ENCODE assay signal across 20 mouse cellular contexts in the genomic region with DNA sequence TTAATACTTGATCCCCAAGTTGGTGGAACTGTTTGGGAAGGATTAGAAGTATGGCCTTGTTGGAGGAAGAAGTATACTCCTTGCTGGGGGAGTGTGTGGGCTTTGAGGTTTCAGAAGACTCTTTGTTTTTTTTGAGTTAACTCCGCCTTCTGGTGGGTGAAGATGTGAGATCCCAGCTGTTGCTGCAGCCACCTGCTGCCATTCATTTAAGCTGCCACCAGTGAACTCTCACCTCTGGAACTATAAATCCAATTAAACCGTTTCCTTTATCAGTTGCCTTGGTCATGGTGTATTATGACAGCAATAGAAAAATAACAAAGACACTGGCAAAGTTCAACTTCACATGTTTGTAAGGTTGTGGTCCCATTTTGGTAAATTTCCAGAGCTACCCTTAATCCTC. TPM values are rescaled to one million over a fixed set of nuclear protein-coding genes. Genes with fewer than 3 reads are reported as not detected.
"Had no signal": no experiment of that assay in that cellular context is flagged by ENCODE, and none has a peak within 500 bp of the region (broad histone marks: within the 10 kb centered on the region; RNA-seq: fewer than 3 reads in every experiment).

No protein-coding gene starts in this region.

- H3K27me3 ChIP-seq: kidney, embryonic 15.5 days; limb, embryonic 12.5 days; limb, embryonic 15.5 days; lung, embryonic 15.5 days; megakaryocyte, embryonic 14.5 days; midbrain, embryonic 15.5 days had no signal

- H3K4me1 ChIP-seq: megakaryocyte, embryonic 14.5 days; midbrain, embryonic 15.5 days had no signal

- H3K4me3 ChIP-seq: kidney, embryonic 15.5 days; limb, embryonic 12.5 days; limb, embryonic 15.5 days; lung, embryonic 15.5 days; megakaryocyte, embryonic 14.5 days; midbrain, embryonic 12.5 days; midbrain, embryonic 15.5 days had no signal

- DNase-seq: kidney, adult 11 months; kidney, adult 8-10 months; kidney, postnatal 10 days; kidney, postnatal 36 days; left cerebral cortex, postnatal 4 days; liver, postnatal 0 days; lung, postnatal 10 days; lung, postnatal 36 days; right cerebral cortex, postnatal 4 days; thymus, postnatal 25 days had no signal

- H3K36me3 ChIP-seq: kidney, embryonic 15.5 days; limb, embryonic 12.5 days; limb, embryonic 15.5 days; lung, embryonic 15.5 days; midbrain, embryonic 12.5 days; midbrain, embryonic 15.5 days had no signal

- H3K27ac ChIP-seq: limb, embryonic 12.5 days; liver, embryonic 14.5 days; midbrain, embryonic 12.5 days; midbrain, embryonic 15.5 days; stomach, postnatal 0 days had no signal

RNA-seq across cellular contexts. Expression of a gene that starts 46.6 kb away (rescaled TPM):
- total RNA-seq: monocyte, adult 5-6 weeks had no signal
